Mouse (Mus musculus): ENCODE results near the gene Csrp3. TPM values are rescaled to one million over a fixed set of nuclear protein-coding genes. Genes with fewer than 3 reads are reported as not detected.
A peak's percentile ranks its signal among the peaks of the same experiment; 100 is the strongest.

The Csrp3 gene
- polyA plus RNA-seq, 1 experiment from 2014 or later = 0.19 TPM

- WGBS = 0% methylated on average over 18 of the region's 41 CpGs
- no peaks in the 10 kb centered on the region for H3K9me3 ChIP-seq
- peak within 1 kb of the TSS; percentile 100 for H3K4me2 ChIP-seq (replicated peaks)
- H3K27me3 ChIP-seq = peaks cover 46% of the 10 kb centered on the region
- H3K4me1 ChIP-seq (replicated peaks) = peaks cover 29% of the 10 kb centered on the region
- peak within 1 kb of the TSS; percentile 73 for H3K4me3 ChIP-seq (replicated peaks)
- peak; percentile 62 for ATAC-seq
- no peaks in the 10 kb centered on the region for H3K36me3 ChIP-seq
- H3K27ac ChIP-seq = no peak within 1 kb of the TSS; the same call in 1 of the 2 replicates
- H3K9ac ChIP-seq (replicated peaks) = peak within 1 kb of the TSS; percentile 67
Observed at GRCm38 (mm10) chr7:48881486-48881885, 33.7 kb upstream of the Csrp3 start, which contains the start of gene E2f8. Gene E2f8 (minus strand): TSS chr7:48881596.

DNA sequence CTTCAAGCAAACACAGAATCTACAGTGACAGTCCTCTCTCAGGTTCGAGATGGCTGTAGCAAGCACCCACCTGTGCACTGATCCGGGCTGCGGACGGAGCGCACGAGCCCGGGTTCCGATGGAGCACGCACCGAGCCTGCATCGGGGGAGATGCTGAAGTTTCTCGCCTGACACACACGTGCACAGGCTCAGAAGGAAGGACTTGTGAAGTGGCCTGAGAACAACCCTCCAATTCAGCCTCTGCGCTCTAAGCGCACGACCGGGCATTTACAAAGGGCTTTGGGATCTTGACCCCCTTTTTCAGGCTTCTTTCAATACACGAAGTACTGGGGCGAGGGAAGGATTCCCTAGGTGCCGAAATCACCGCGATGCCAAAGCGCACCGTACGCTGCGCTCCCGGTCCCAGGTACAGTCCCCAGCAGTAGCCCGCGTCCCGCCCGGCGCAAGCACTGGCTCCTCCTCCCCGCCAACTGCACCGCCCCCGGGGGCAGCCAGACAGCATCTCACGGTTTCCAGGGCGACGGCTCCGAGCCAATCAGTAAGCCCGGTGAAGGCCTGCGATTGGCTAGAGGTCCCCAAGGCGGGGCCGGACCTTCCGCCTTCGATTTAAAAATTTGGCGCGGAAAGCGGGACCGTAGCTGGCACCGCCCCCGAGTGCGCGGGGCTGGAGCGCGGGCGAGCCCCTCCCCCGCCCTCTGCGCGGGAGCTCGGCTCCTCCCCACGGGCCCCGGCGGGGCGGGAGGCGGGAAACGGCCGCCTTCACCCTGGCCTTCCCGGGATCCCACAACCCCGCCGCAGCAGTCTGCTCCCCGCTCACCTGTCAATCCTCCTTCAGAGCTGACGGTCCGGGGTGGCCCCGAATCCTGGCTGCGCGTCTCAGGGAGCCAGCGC, 33.0 kb upstream of the Csrp3 start:
- Histone ChIP-seq H3K4me3 (replicated peaks) (peak overlapping the region; percentile 73), H3K9me3 (no peaks in the 10 kb centered on the region), H3K4me2 (replicated peaks) (peak overlapping the region; percentile 100), H3K4me1 (replicated peaks) (peaks cover 29% of the 10 kb centered on the region), H3K9ac (replicated peaks) (peak overlapping the region; percentile 67), H3K27me3 (peaks cover 42% of the 10 kb centered on the region), H3K36me3 (no peaks in the 10 kb centered on the region), H3K27ac (no peak overlapping the region; the same call in 1 of the 2 replicates)
- ATAC-seq = peak; percentile 98
- under 1% methylated on average over 77 of the region's 77 CpGs for WGBS

- peaks cover 29% of the 10 kb centered on the region for H3K4me1 ChIP-seq (replicated peaks)
- H3K4me3 ChIP-seq (replicated peaks) = peak overlapping the region; percentile 20
- peak overlapping the region; percentile 44 for H3K4me2 ChIP-seq (replicated peaks)
- H3K27ac ChIP-seq = no peak overlapping the region
- no peak overlapping the region for H3K9ac ChIP-seq (replicated peaks)
- H3K9me3 ChIP-seq = no peaks in the 10 kb centered on the region
- WGBS = 52% methylated on average over 3 of the region's 3 CpGs
- peaks cover 3% of the 10 kb centered on the region; the same call in 1 of the 2 replicates for H3K36me3 ChIP-seq
- ATAC-seq = no peak
- peaks cover 33% of the 10 kb centered on the region for H3K27me3 ChIP-seq
Observed at GRCm38 (mm10) chr7:48879574-48879973, 31.7 kb upstream of the Csrp3 start.

GRCm38 (mm10) chr7:48877786-48878390, 30.1 kb upstream of the Csrp3 start:
- Histone ChIP-seq H3K4me2 (replicated peaks) (no peak overlapping the region), H3K36me3 (peaks cover 11% of the 10 kb centered on the region), H3K9me3 (no peaks in the 10 kb centered on the region), H3K4me1 (replicated peaks) (peaks cover 29% of the 10 kb centered on the region), H3K9ac (replicated peaks) (no peak overlapping the region), H3K27me3 (peaks cover 16% of the 10 kb centered on the region), H3K27ac (no peak overlapping the region), H3K4me3 (replicated peaks) (no peak overlapping the region)
- WGBS = 91% methylated on average over 15 of the region's 15 CpGs
- ATAC-seq = no peak

DNA sequence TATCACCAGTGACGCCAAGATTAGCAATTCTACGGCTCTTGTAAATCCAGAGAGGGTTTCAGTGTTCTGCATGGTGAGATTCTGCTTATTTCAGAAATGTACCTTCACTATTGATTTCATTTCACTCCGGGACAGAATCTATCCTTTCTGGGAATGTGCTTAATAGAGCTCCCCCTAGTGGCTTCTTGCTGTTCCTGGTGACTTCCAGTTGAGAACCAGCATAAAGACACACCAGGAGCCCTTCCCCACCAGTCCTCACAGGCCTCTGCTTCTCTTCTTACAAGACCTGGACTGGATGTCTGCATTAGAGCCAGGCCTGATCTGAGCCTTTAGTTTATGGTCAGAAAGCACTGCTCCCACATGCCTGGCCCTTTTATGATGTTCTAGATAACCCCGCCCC, 28.7 kb upstream of the Csrp3 start:
- H3K4me3 ChIP-seq (replicated peaks) = no peak overlapping the region
- 72% methylated on average over 4 of the region's 4 CpGs for WGBS
- no peak for ATAC-seq
- H3K4me2 ChIP-seq (replicated peaks) = no peak overlapping the region
- H3K27ac ChIP-seq = no peak overlapping the region
- H3K4me1 ChIP-seq (replicated peaks) = peaks cover 21% of the 10 kb centered on the region
- H3K36me3 ChIP-seq = peaks cover 25% of the 10 kb centered on the region
- no peaks in the 10 kb centered on the region for H3K9me3 ChIP-seq
- H3K9ac ChIP-seq (replicated peaks) = no peak overlapping the region
- H3K27me3 ChIP-seq = peaks cover 4% of the 10 kb centered on the region; the same call in 1 of the 2 replicates

DNA sequence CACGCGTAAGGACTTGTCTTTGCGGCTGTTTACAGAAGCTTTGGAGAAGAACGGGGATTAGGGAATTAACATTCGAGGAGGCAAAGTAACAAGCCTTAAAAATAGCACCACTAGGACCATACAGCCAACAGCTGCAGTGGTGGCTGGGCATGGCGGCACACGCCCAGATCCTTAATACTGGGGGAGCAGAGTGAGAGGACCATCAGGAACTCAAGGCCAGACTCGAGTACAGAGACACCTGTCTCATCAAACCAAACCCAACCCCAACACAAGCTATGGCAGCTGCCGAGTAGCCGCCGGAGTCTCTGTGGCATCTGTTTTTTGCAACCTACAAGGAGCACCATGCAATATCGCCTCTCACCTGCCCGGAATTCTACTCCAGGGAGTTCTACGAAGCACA, 27.3 kb upstream of the Csrp3 start:
- ATAC-seq = no peak
- H3K4me1 ChIP-seq (replicated peaks) = peaks cover 13% of the 10 kb centered on the region; the same call in 1 of the 2 replicates
- H3K9ac ChIP-seq (replicated peaks) = no peak overlapping the region
- 92% methylated on average over 14 of the region's 14 CpGs for WGBS
- H3K4me3 ChIP-seq (replicated peaks) = no peak overlapping the region
- no peak overlapping the region for H3K4me2 ChIP-seq (replicated peaks)
- no peak overlapping the region for H3K27ac ChIP-seq
- H3K27me3 ChIP-seq = no peaks in the 10 kb centered on the region
- H3K36me3 ChIP-seq = peaks cover 37% of the 10 kb centered on the region
- no peaks in the 10 kb centered on the region for H3K9me3 ChIP-seq

- Histone ChIP-seq H3K4me2 (replicated peaks) (no peak overlapping the region), H3K27ac (no peak overlapping the region), H3K36me3 (peaks cover 46% of the 10 kb centered on the region), H3K4me3 (replicated peaks) (no peak overlapping the region), H3K9me3 (no peaks in the 10 kb centered on the region), H3K9ac (replicated peaks) (no peak overlapping the region), H3K4me1 (replicated peaks) (no peaks in the 10 kb centered on the region), H3K27me3 (no peaks in the 10 kb centered on the region)
- no peak for ATAC-seq
- 93% methylated on average over 11 of the region's 11 CpGs for WGBS
Observed at GRCm38 (mm10) chr7:48871292-48871691, 23.5 kb upstream of the Csrp3 start.

GRCm38 (mm10) chr7:48870579-48871180, 22.8 kb upstream of the Csrp3 start:
- Histone ChIP-seq H3K4me1 (replicated peaks) (no peaks in the 10 kb centered on the region), H3K27ac (no peak overlapping the region), H3K9me3 (no peaks in the 10 kb centered on the region), H3K4me2 (replicated peaks) (no peak overlapping the region), H3K27me3 (no peaks in the 10 kb centered on the region), H3K36me3 (peaks cover 46% of the 10 kb centered on the region), H3K9ac (replicated peaks) (no peak overlapping the region), H3K4me3 (replicated peaks) (no peak overlapping the region)
- ATAC-seq = no peak
- WGBS = 95% methylated on average over 21 of the region's 21 CpGs

GRCm38 (mm10) chr7:48870144-48870543, 22.3 kb upstream of the Csrp3 start:
- ATAC-seq = no peak
- Histone ChIP-seq H3K27me3 (no peaks in the 10 kb centered on the region), H3K4me3 (replicated peaks) (no peak overlapping the region), H3K27ac (no peak overlapping the region), H3K4me2 (replicated peaks) (no peak overlapping the region), H3K36me3 (peaks cover 46% of the 10 kb centered on the region), H3K9me3 (no peaks in the 10 kb centered on the region), H3K4me1 (replicated peaks) (no peaks in the 10 kb centered on the region), H3K9ac (replicated peaks) (no peak overlapping the region)
- 93% methylated on average over 6 of the region's 6 CpGs for WGBS

GRCm38 (mm10) chr7:48867576-48867975, 19.7 kb upstream of the Csrp3 start:
- H3K36me3 ChIP-seq = peaks cover 31% of the 10 kb centered on the region
- H3K27ac ChIP-seq = no peak overlapping the region
- no peak for ATAC-seq
- no peaks in the 10 kb centered on the region for H3K27me3 ChIP-seq
- no peaks in the 10 kb centered on the region for H3K4me1 ChIP-seq (replicated peaks)
- H3K4me2 ChIP-seq (replicated peaks) = no peak overlapping the region
- no peaks in the 10 kb centered on the region for H3K9me3 ChIP-seq
- no peak overlapping the region for H3K9ac ChIP-seq (replicated peaks)
- no peak overlapping the region for H3K4me3 ChIP-seq (replicated peaks)
- 94% methylated on average over 18 of the region's 18 CpGs for WGBS

DNA sequence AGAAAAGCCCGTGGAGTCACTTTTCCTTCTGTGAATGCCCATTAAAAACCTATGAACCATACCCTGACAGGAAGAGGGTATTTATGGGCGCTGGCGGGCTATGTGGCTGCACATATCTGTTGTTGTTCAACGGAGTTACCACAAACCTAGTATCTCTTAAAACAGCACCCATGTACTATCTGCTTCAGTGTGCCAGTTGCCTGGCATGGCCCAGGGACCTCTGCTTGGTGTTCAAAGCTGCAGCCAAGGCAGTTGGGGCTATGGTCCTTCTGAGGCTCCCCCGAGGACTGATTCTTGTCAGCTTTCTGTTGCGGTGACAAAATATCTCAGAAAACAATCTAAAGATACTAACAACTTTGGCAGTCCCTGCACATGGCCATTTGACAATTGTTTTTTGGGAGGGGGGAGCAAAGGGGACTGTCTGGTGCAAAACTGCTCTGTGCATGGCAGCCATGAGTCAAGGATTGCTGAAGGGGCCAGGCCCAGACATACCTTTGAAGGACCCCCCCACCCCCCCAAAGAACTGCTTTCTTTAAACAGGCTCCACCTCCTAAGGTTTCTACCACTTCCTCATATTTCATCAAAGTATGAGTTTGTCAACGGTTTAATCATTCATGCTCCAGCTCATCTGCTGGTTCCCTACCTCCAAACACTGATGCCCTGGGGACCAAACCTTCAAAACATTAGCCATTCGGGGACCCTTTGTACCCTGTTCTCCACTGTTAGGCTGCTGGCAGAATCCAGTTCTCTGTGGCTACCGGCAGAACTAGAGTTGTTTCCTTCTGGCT, 17.0 kb upstream of the Csrp3 start:
- H3K27ac ChIP-seq = no peak overlapping the region
- H3K27me3 ChIP-seq = no peaks in the 10 kb centered on the region
- H3K4me1 ChIP-seq (replicated peaks) = no peaks in the 10 kb centered on the region
- no peak overlapping the region for H3K4me3 ChIP-seq (replicated peaks)
- H3K4me2 ChIP-seq (replicated peaks) = no peak overlapping the region
- WGBS = 94% methylated on average over 9 of the region's 9 CpGs
- no peak for ATAC-seq
- no peaks in the 10 kb centered on the region for H3K9me3 ChIP-seq
- H3K9ac ChIP-seq (replicated peaks) = no peak overlapping the region
- H3K36me3 ChIP-seq = peaks cover 9% of the 10 kb centered on the region; the same call in 1 of the 2 replicates

Data from midbrain, embryonic 13.5 days (tissue).